Mouse (Mus musculus) liver, embryonic 15.5 days (tissue): ENCODE measurements around the gene Rcan2. TPM values are rescaled to one million over a fixed set of nuclear protein-coding genes. Genes with fewer than 3 reads are reported as not detected.

ENCODE experiments used
- ATAC-seq: fragments of 200-750 bp; cut with Nextera tagmentation; 2 replicates; pipeline ENCODE4 v1.8.0; 2017; ENCODE audit warnings: moderate number of reproducible peaks, mild to moderate bottlenecking, moderate library complexity; ENCODE audit not compliant: insufficient read depth
- H3K27ac ChIP-seq: fragments of 300-500 bp; sonication (generic); replicated peaks from 2 replicates; pipeline ENCODE4 v1.5.1; 2015; ENCODE audit warnings: mild to moderate bottlenecking, inconsistent platforms
- H3K27me3 ChIP-seq: fragments of 300-500 bp; sonication (generic); 2 replicates; pipeline ENCODE4 v1.6.1; 2015; ENCODE audit warnings: mild to moderate bottlenecking, inconsistent platforms
- H3K36me3 ChIP-seq: fragments of 300-500 bp; sonication (generic); replicated peaks from 2 replicates; pipeline ENCODE4 v1.6.1; 2015; ENCODE audit warnings: moderate library complexity, mild to moderate bottlenecking, inconsistent platforms
- H3K4me1 ChIP-seq: fragments of 300-500 bp; sonication (generic); replicated peaks from 2 replicates; pipeline ENCODE4 v1.6.1; 2015; ENCODE audit warnings: inconsistent platforms
- H3K4me2 ChIP-seq: fragments of 300-500 bp; sonication (generic); 2 replicates; pipeline ENCODE4 v1.6.1; 2015; ENCODE audit warnings: moderate library complexity, mild to moderate bottlenecking, inconsistent platforms
- H3K4me3 ChIP-seq: fragments of 300-500 bp; sonication (generic); replicated peaks from 2 replicates; pipeline ENCODE4 v1.5.1; 2015; ENCODE audit warnings: mild to moderate bottlenecking, inconsistent platforms
- H3K9ac ChIP-seq: fragments of 300-500 bp; sonication (generic); 2 replicates; pipeline ENCODE4 v1.6.1; 2015; ENCODE audit warnings: moderate library complexity, mild to moderate bottlenecking, inconsistent platforms
- H3K9me3 ChIP-seq: fragments of 300-500 bp; sonication (generic); replicated peaks from 2 replicates; pipeline ENCODE4 v1.6.1; 2016; ENCODE audit warnings: inconsistent platforms
- WGBS: fragments of 180-500 bp; shearing (Covaris S2); methylation state at CpG from one replicate; pipeline ENCODE4 v1.1.7; 2015; ENCODE audit warnings: mixed read lengths; ENCODE audit not compliant: insufficient replicate concordance; 5-methylcytosine and 5-hydroxymethylcytosine counted together
- polyA plus RNA-seq: library from polyadenylated mRNA; unstranded; fragments of >200 nt; fragmentation: Nextera tagmentation; extraction: Ambion mirVana; gene quantifications from 2 replicates; pipeline ENCODE4 v1.2.1, GENCODE M21; 2015

Gene Rcan2
- polyA plus RNA-seq, 1 experiment from 2014 or later: 0.83 TPM

GRCm38 (mm10) chr17:44042861-44043260 is 241.7 kb downstream of the Rcan2 start:
- Histone ChIP-seq H3K36me3 (no peaks in the 10 kb centered on the region), H3K9me3 (no peaks in the 10 kb centered on the region), H3K4me3 (no peak overlapping the region), H3K4me1 (no peaks in the 10 kb centered on the region), H3K27me3 (no peaks in the 10 kb centered on the region), H3K27ac (no peak overlapping the region), H3K9ac (no peak overlapping the region), H3K4me2 (no peak overlapping the region)
- WGBS: 63% methylated on average over 8 of the region's 8 CpGs
- no peak for ATAC-seq

GRCm38 (mm10) chr17:44053427-44053826 is 252.3 kb downstream of the Rcan2 start:
- Histone ChIP-seq H3K36me3 (no peaks in the 10 kb centered on the region), H3K4me3 (no peak overlapping the region), H3K4me2 (no peak overlapping the region), H3K27ac (no peak overlapping the region), H3K9ac (no peak overlapping the region), H3K9me3 (no peaks in the 10 kb centered on the region), H3K4me1 (peaks cover 4% of the 10 kb centered on the region; the same call in 1 of the 2 replicates), H3K27me3 (no peaks in the 10 kb centered on the region)
- no peak for ATAC-seq
- 11% methylated on average over 4 of the region's 4 CpGs for WGBS

- Histone ChIP-seq H3K4me1 (peaks cover 4% of the 10 kb centered on the region; the same call in 1 of the 2 replicates), H3K27ac (no peak overlapping the region), H3K36me3 (no peaks in the 10 kb centered on the region), H3K4me2 (no peak overlapping the region), H3K9me3 (no peaks in the 10 kb centered on the region), H3K4me3 (no peak overlapping the region), H3K27me3 (no peaks in the 10 kb centered on the region), H3K9ac (no peak overlapping the region)
- no peak for ATAC-seq
- WGBS: 71% methylated on average over 1 of the region's 1 CpGs
These were observed 256.0 kb downstream of the Rcan2 start for GRCm38 (mm10) chr17:44057123-44057522.

- Histone ChIP-seq H3K4me1 (peaks cover 4% of the 10 kb centered on the region; the same call in 1 of the 2 replicates), H3K9ac (no peak overlapping the region), H3K27me3 (no peaks in the 10 kb centered on the region), H3K36me3 (no peaks in the 10 kb centered on the region), H3K9me3 (no peaks in the 10 kb centered on the region), H3K4me3 (no peak overlapping the region), H3K27ac (no peak overlapping the region), H3K4me2 (no peak overlapping the region)
- ATAC-seq: no peak
These were observed 257.0 kb downstream of the Rcan2 start for GRCm38 (mm10) chr17:44058145-44058544.

GRCm38 (mm10) chr17:44060781-44061180 is 259.6 kb downstream of the Rcan2 start:
- no peaks in the 10 kb centered on the region for H3K27me3 ChIP-seq
- no peak overlapping the region for H3K4me3 ChIP-seq
- H3K36me3 ChIP-seq: no peaks in the 10 kb centered on the region
- no peaks in the 10 kb centered on the region for H3K9me3 ChIP-seq
- H3K4me1 ChIP-seq: peaks cover 4% of the 10 kb centered on the region; the same call in 1 of the 2 replicates
- H3K9ac ChIP-seq: no peak overlapping the region
- 68% methylated on average over 1 of the region's 1 CpGs for WGBS
- no peak overlapping the region for H3K4me2 ChIP-seq
- no peak overlapping the region for H3K27ac ChIP-seq
- ATAC-seq: no peak

- Histone ChIP-seq H3K36me3 (no peaks in the 10 kb centered on the region), H3K9me3 (no peaks in the 10 kb centered on the region), H3K27me3 (no peaks in the 10 kb centered on the region), H3K4me2 (no peak overlapping the region), H3K27ac (no peak overlapping the region), H3K9ac (no peak overlapping the region), H3K4me3 (no peak overlapping the region), H3K4me1 (peaks cover 4% of the 10 kb centered on the region; the same call in 1 of the 2 replicates)
- WGBS: 52% methylated on average over 5 of the region's 5 CpGs
- no peak for ATAC-seq
These were observed 260.2 kb downstream of the Rcan2 start for GRCm38 (mm10) chr17:44061289-44061890.

- Histone ChIP-seq H3K4me2 (no peak overlapping the region), H3K4me1 (no peaks in the 10 kb centered on the region), H3K4me3 (no peak overlapping the region), H3K27me3 (no peaks in the 10 kb centered on the region), H3K9me3 (no peaks in the 10 kb centered on the region), H3K9ac (no peak overlapping the region), H3K27ac (no peak overlapping the region), H3K36me3 (no peaks in the 10 kb centered on the region)
- ATAC-seq: no peak
- WGBS: 49% methylated on average over 6 of the region's 6 CpGs
These were observed 267.7 kb downstream of the Rcan2 start for GRCm38 (mm10) chr17:44068876-44069275.

- Histone ChIP-seq H3K9ac (no peak overlapping the region), H3K4me3 (no peak overlapping the region), H3K27me3 (no peaks in the 10 kb centered on the region), H3K9me3 (no peaks in the 10 kb centered on the region), H3K4me1 (0 out of 2 replicates have a peak, but pooled peaks cover 4% of the 10 kb centered on the region), H3K4me2 (no peak overlapping the region), H3K36me3 (no peaks in the 10 kb centered on the region), H3K27ac (no peak overlapping the region)
- no peak for ATAC-seq
These were observed 270.5 kb downstream of the Rcan2 start for GRCm38 (mm10) chr17:44071680-44072079.

- H3K4me3 ChIP-seq: no peak overlapping the region
- no peak overlapping the region for H3K27ac ChIP-seq
- WGBS: 56% methylated on average over 3 of the region's 3 CpGs
- H3K27me3 ChIP-seq: no peaks in the 10 kb centered on the region
- no peaks in the 10 kb centered on the region for H3K9me3 ChIP-seq
- H3K9ac ChIP-seq: no peak overlapping the region
- H3K4me2 ChIP-seq: no peak overlapping the region; the same call in 1 of the 2 replicates
- no peak for ATAC-seq
- H3K4me1 ChIP-seq: peaks cover 9% of the 10 kb centered on the region; the same call in 1 of the 2 replicates
- no peaks in the 10 kb centered on the region for H3K36me3 ChIP-seq
These were observed 274.4 kb downstream of the Rcan2 start for GRCm38 (mm10) chr17:44075601-44076000.

- H3K4me2 ChIP-seq: no peak overlapping the region; the same call in 1 of the 2 replicates
- no peak overlapping the region for H3K9ac ChIP-seq
- 53% methylated on average over 6 of the region's 6 CpGs for WGBS
- peaks cover 9% of the 10 kb centered on the region; the same call in 1 of the 2 replicates for H3K4me1 ChIP-seq
- no peak for ATAC-seq
- no peaks in the 10 kb centered on the region for H3K27me3 ChIP-seq
- H3K9me3 ChIP-seq: no peaks in the 10 kb centered on the region
- H3K36me3 ChIP-seq: no peaks in the 10 kb centered on the region
- H3K4me3 ChIP-seq: no peak overlapping the region
- H3K27ac ChIP-seq: no peak overlapping the region
These were observed 275.0 kb downstream of the Rcan2 start for GRCm38 (mm10) chr17:44076051-44076680.

GRCm38 (mm10) chr17:44077146-44077842 is 276.1 kb downstream of the Rcan2 start:
- H3K9ac ChIP-seq: no peak overlapping the region
- peaks cover 9% of the 10 kb centered on the region; the same call in 1 of the 2 replicates for H3K4me1 ChIP-seq
- H3K4me2 ChIP-seq: no peak overlapping the region
- ATAC-seq: no peak
- no peaks in the 10 kb centered on the region for H3K9me3 ChIP-seq
- no peaks in the 10 kb centered on the region for H3K27me3 ChIP-seq
- H3K36me3 ChIP-seq: no peaks in the 10 kb centered on the region
- no peak overlapping the region for H3K4me3 ChIP-seq
- H3K27ac ChIP-seq: no peak overlapping the region
- 62% methylated on average over 12 of the region's 12 CpGs for WGBS
